Mouse (Mus musculus) thymus, postnatal 36 days (tissue): ENCODE results near the gene Bckdhb.
"Not testable (repeated sequence)": the region's sequence is repeated elsewhere in the genome, so short reads cannot be mapped to it uniquely, and the experiment has no call there.

Experiments
- DNase-seq, 2 experiments: peaks; one replicate each; pipeline ENCODE4 v3.0.0; 2022; ENCODE audit warnings: mixed read lengths in 2 of 2

Gene Bckdhb

GRCm38 (mm10) chr9:84046961-84047360, 122.0 kb downstream of the Bckdhb start:
- DNase-seq, result no peak

- DNase-seq, result no peak
Observed at GRCm38 (mm10) chr9:84047436-84047835, 122.5 kb downstream of the Bckdhb start.

- no peak for DNase-seq
Observed at GRCm38 (mm10) chr9:84049142-84049541, 124.2 kb downstream of the Bckdhb start.

GRCm38 (mm10) chr9:84050867-84051635, 126.1 kb downstream of the Bckdhb start:
- no peak for DNase-seq

- no peak for DNase-seq
Observed at GRCm38 (mm10) chr9:84055125-84055807, 130.3 kb downstream of the Bckdhb start.

GRCm38 (mm10) chr9:84060781-84061180, 135.8 kb downstream of the Bckdhb start:
- DNase-seq, result not testable (repeated sequence)

- DNase-seq, result no peak
Observed at GRCm38 (mm10) chr9:84063617-84064016, 138.7 kb downstream of the Bckdhb start.

- DNase-seq, result no peak
Observed at GRCm38 (mm10) chr9:84064113-84064512, 139.2 kb downstream of the Bckdhb start.

GRCm38 (mm10) chr9:84070247-84070646, 145.3 kb downstream of the Bckdhb start:
- no peak for DNase-seq

GRCm38 (mm10) chr9:84070740-84071139, 145.8 kb downstream of the Bckdhb start:
- DNase-seq, result no peak

- DNase-seq, result no peak
Observed at GRCm38 (mm10) chr9:84072534-84072933, 147.6 kb downstream of the Bckdhb start.

- no peak for DNase-seq
Observed at GRCm38 (mm10) chr9:84073237-84073636, 148.3 kb downstream of the Bckdhb start.

GRCm38 (mm10) chr9:84083551-84083950, 158.6 kb downstream of the Bckdhb start:
- DNase-seq, result no peak

- DNase-seq, result no peak
Observed at GRCm38 (mm10) chr9:84084686-84085085, 159.7 kb downstream of the Bckdhb start.

- DNase-seq, result no peak
Observed at GRCm38 (mm10) chr9:84090316-84091063, 165.5 kb downstream of the Bckdhb start.

- DNase-seq, result no peak
Observed at GRCm38 (mm10) chr9:84092994-84093393, 168.0 kb downstream of the Bckdhb start.

GRCm38 (mm10) chr9:84094111-84094510, 169.2 kb downstream of the Bckdhb start:
- no peak for DNase-seq

GRCm38 (mm10) chr9:84096484-84097015, 171.6 kb downstream of the Bckdhb start:
- no peak for DNase-seq

GRCm38 (mm10) chr9:84103344-84103743, 178.4 kb downstream of the Bckdhb start:
- DNase-seq, result no peak

- DNase-seq, result no peak
Observed at GRCm38 (mm10) chr9:84106438-84106837, 181.5 kb downstream of the Bckdhb start.

- DNase-seq, result no peak
Observed at GRCm38 (mm10) chr9:84107045-84107813, 182.3 kb downstream of the Bckdhb start.

GRCm38 (mm10) chr9:84108534-84108933, 183.6 kb downstream of the Bckdhb start:
- no peak for DNase-seq
